Mouse (Mus musculus) liver, postnatal 0 days (tissue): ENCODE data around the gene Dctn1.

ENCODE experiments used
- CTCF ChIP-seq: sonication (generic); IDR thresholded peaks from 2 replicates; pipeline ENCODE4 v1.5.1; 2016; ENCODE audit warnings: antibody characterized with exemption, low read depth
- EP300 ChIP-seq: IDR thresholded peaks from 2 replicates; pipeline ENCODE4 v1.6.1; 2016; ENCODE audit warnings: antibody characterized with exemption, low read depth, mild to moderate bottlenecking

DNA sequence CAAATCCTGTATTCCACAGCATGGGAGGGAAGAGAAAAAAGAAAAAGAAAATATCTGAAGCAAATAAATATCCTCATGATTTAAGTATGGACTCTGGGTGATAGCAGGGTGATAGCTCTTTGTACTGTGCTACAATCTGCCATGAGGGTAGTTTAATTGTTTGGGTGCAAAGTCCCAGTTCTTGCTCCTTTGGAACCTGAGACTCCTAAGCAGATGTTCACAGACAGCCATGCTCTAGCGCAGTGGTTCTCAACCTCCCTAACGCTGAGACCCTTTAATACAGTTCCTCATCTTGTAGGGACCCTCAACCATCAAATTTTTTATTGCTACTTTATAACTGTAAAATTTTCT, 42.3 kb downstream of the Dctn1 start:
- no peak for TF ChIP-seq CTCF
- TF ChIP-seq EP300, result no peak
